Mouse (Mus musculus): ENCODE data around the gene Lnx1.

Gene Lnx1

DNA sequence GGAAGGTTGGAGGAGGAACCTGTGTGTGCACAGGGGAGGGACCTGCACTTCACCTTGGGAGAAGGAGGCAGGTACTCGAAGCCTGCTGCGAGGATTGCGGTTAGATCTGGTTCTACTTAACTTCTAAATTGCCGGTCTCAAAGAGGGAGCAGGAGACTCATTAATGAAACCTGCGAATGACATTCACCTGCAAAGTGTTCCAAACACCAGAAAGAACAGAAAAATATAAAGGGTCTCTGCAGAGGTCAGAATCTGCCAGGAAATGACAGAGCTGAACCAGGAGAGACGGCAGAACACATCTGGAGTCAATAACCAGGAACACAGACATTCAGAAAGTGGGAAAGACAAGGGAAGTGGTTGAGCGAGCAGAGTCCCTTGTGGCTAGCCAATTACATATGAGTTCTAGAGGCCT lies 8.3 kb downstream of the Lnx1 start:
- DNase-seq = no peak

DNA sequence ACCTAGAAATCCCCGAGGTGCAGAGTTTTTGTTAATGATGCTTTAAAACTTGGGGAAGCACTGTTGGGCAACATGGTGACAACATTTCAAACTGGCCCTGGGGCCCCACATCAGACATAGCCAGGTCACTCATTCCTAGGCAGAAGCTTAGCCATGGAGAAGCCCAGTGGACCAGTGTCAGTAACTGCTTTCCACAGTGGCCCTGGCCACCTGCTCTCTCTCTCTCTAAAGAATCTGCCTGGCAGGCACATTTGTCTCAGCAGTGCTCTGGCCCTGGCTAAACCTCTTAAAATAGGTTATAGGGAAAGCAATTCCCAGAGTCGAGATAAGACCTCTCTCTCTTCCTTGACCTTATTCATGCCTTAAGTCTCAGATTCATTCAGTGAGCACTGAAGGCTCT lies 8.9 kb downstream of the Lnx1 start:
- peak; percentile 62 for DNase-seq

GRCm38 (mm10) chr5:74692411-74693090 lies 10.2 kb downstream of the Lnx1 start:
- DNase-seq = no peak

DNA sequence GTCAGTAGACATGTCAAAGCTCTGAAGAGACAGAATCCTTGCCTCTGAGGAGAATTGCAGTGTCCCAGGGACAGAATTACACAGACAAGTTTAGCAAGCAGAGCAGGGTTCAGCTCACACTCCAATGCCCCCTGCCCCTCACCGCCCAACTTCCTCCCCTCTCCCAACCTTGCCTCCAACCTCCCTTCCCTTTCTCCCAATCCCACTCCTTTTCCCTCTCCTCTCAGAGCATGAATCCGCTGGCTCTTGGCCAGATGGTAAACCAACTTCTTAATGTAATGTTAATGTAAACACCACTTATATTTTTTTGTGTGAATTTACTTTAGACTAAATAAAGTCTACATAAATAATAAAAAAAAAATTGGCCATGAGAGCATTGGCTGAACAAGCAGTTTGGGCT lies 13.9 kb downstream of the Lnx1 start:
- no peak for DNase-seq

- no peak for DNase-seq
These were observed 17.8 kb downstream of the Lnx1 start for GRCm38 (mm10) chr5:74684944-74685343.

DNA sequence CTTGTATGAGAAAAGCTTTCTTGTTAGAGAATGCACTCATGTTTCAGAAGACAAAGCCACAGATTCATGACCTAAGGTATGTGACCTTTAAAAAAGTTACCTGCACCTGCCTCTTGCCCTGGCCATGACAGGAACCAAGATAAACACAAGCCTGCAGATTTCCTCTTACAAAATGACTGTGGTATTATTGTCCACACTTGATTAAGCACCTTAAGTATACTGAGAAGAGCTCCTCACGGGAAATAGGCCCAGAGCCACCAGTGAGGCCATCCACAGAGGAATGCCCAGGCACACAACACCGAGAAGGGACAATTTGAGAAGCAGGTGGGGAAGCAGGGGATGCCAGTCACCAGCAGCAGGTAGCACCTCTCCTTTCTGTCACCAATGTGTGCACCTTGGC lies 18.9 kb downstream of the Lnx1 start:
- no peak for DNase-seq

- DNase-seq = no peak
These were observed 20.0 kb downstream of the Lnx1 start for GRCm38 (mm10) chr5:74682735-74683134.

- DNase-seq = no peak
These were observed 23.1 kb downstream of the Lnx1 start for GRCm38 (mm10) chr5:74679631-74680030.

DNA sequence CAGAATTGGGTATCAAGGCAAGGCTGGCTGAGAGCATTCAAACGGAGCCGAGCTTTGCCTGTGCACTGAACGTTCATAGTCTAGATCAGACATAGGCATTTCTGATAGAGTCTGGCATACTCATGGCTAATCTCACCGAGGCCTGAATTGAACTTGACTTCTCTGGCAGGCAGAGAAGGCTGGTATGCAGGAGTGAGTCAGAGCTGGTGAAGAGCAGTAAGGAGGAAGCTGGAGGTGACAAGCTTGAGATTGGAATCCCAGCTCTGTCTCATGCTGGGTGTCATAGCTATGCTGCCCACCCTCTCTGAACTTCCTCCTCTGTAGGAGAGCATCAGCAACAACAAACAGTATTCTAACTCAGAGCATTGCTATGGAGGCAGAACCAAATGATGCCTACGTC lies 24.0 kb downstream of the Lnx1 start:
- DNase-seq = no peak

DNA sequence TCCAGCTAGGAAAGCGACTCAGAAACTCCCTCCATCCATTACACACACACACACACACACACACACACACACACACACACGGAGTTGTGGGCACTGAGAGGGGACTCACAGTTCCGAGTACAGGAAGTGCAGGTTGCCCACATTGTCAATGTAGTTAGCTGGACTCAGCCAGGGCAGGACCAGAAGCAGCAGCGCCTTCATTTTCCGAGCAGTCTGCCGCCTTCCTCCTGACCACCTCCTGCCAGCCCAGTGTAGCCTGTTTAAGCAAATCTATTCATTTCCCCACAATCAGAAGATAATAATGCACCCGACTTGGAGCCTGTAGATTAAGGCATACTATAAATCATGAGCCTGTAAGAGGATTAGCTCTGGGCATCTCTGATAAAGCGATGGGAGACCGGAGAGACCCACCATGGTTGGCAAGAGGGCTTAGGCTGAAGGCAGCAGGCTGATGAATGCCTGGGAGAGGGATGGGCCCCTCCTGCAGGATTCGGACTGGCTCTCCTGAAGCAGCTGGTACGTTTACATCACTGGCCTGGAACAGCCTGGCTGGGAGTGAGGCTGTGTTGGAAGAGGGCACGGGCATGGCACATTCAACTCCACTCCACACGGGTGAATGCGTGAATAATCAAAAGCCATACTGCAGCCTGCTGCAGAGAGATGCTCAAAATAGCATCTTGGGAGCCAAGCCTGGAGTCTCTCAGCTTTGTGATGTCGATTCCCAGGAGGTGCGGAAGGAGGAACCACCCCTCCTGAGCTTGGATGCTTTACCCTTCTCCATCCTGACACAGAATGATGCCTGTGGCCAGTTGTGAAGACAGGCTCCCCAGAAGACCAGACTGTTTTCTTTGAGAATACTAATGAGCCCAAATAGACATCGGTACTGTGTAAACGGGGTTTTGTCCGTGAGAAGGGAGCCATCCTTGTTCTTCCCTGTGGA lies 25.0 kb downstream of the Lnx1 start:
- peak; percentile 91 for DNase-seq

DNA sequence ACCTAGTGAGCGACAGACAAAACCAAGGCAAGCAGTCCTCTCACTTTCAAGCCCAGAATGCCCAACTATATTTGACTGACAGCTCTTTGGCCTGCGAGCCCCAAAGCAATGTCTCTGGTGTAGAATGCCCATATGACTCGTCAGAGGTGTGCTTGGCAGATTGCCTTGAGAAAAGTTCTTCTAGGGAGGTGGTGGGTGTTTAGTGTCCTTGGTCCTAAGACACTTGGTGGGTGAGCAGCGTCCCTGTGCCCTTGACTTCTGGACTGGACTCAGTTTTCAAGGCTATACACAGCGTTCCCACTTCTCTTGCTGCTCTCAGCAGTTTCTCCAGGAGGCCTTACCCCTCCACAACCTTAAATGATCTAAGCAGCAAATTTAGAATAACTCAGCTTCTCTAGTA lies 30.2 kb downstream of the Lnx1 start:
- no peak for DNase-seq

- DNase-seq = no peak
These were observed 31.8 kb downstream of the Lnx1 start for GRCm38 (mm10) chr5:74670877-74671276.

- no peak for DNase-seq
These were observed 32.8 kb downstream of the Lnx1 start for GRCm38 (mm10) chr5:74669925-74670324.

DNA sequence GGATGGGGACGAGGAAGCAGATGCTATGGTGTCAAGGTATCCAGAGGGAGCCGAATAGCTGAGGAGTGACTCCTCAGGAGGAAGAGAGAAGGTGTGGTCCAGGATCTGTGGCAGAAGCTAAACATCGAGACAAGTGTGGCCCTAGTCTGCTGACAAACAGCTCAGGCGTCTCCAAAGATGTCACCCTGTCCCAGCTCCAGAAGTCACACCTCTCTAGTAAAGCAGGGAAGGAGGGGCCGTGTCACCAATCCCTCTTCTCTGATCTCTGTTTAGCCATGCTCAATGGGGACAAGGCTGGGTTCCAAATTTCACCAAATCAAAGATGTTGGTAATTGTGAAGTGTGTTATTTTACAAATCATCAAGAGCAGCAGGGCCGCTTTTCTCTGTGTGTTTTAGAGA lies 33.8 kb downstream of the Lnx1 start:
- no peak for DNase-seq

DNA sequence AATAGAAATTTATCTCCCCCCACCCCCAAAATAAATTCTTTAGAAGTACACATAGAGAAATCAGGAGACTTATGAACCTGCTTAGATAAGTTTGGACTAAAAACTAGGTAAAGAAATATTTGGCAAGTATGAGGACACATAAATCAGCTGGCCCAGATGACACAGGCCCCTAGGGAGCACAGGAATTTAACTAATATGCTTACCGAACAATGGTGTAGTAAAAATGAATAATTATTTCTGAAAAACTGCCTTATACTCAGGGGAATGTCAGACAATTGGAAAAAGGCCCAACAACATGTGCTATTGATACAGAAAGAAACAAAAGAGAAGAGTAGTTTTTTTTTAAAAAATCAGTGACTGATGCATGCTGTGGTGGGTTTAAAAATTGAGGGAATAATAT lies 40.1 kb downstream of the Lnx1 start:
- DNase-seq = no peak

- DNase-seq = no peak
These were observed 40.8 kb downstream of the Lnx1 start for GRCm38 (mm10) chr5:74661734-74662560.

- peak; percentile 32 for DNase-seq
These were observed 42.9 kb downstream of the Lnx1 start for GRCm38 (mm10) chr5:74659856-74660255.

- DNase-seq = peak; percentile 54
These were observed 43.4 kb downstream of the Lnx1 start for GRCm38 (mm10) chr5:74659281-74659680.

GRCm38 (mm10) chr5:74657930-74658329 lies 44.8 kb downstream of the Lnx1 start:
- no peak for DNase-seq

- no peak for DNase-seq
These were observed 46.3 kb downstream of the Lnx1 start for GRCm38 (mm10) chr5:74656410-74656809.

GRCm38 (mm10) chr5:74654527-74654926 lies 48.2 kb downstream of the Lnx1 start:
- no peak for DNase-seq

GRCm38 (mm10) chr5:74653766-74654165 lies 48.9 kb downstream of the Lnx1 start:
- no peak for DNase-seq

DNA sequence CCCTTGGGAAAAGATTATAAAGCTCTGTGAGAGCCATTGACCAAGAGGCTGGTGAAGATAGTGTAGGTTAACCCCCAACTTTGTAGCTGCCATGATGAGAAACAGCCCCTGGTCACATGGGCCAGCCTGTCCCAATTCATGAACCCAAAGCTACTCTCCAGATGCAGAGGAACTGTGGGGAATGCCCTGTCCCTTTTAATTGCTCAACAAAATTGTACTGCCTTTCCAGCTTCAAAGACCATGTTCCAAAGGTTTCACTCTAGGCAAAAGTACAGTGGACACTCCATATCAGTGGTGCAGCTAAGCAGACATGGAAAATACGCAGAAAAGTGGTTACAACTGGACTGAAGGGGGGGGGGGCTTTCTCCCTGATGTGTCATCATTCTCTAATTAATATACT lies 53.6 kb downstream of the Lnx1 start:
- no peak for DNase-seq
